Mouse (Mus musculus): ENCODE measurements at regions not wholly inside any gene's neighbourhood (a gene's known extent, or its start where the extent isn't known, plus 50 kb on each side); places are given as distances from the start of the nearest gene placed in this dataset.

GRCm38 (mm10) chr10:126505988-126506387, 395.2 kb downstream of the Atp23 start:
- Histone ChIP-seq H3K27me3 (ENCODE audit: control insufficient read depth, insufficient read depth, low read depth, low read length) (no peaks in the 10 kb centered on the region), H3K4me1 (ENCODE audit: control insufficient read depth, insufficient read depth, low read length) (no peaks in the 10 kb centered on the region), H3K9me3 (replicated peaks; ENCODE audit: control insufficient read depth, low read length, poor library complexity, severe bottlenecking) (no peaks in the 10 kb centered on the region), H3K27ac (ENCODE audit: low read length) (no peak overlapping the region), H3K36me3 (ENCODE audit: control insufficient read depth, insufficient read depth, low read length) (no peaks in the 10 kb centered on the region), H3K4me3 (ENCODE audit: low read depth, low read length) (no peak overlapping the region), H3K4me2 (ENCODE audit: low read length) (no peak overlapping the region), H3K9ac (ENCODE audit: low read depth, low read length) (no peak overlapping the region)
- 77% methylated on average over 5 of the region's 5 CpGs for WGBS
- ATAC-seq, result no peak

GRCm38 (mm10) chr10:126502013-126502688, 399.0 kb downstream of the Atp23 start:
- ATAC-seq, result no peak
- no peak overlapping the region for H3K27ac ChIP-seq (ENCODE audit: low read length)
- H3K4me3 ChIP-seq (ENCODE audit: low read depth, low read length), result no peak overlapping the region
- H3K4me1 ChIP-seq (ENCODE audit: control insufficient read depth, insufficient read depth, low read length), result no peaks in the 10 kb centered on the region
- H3K4me2 ChIP-seq (ENCODE audit: low read length), result no peak overlapping the region
- no peak overlapping the region for H3K9ac ChIP-seq (ENCODE audit: low read depth, low read length)
- 55% methylated on average over 5 of the region's 5 CpGs for WGBS
- H3K36me3 ChIP-seq (ENCODE audit: control insufficient read depth, insufficient read depth, low read length), result no peaks in the 10 kb centered on the region
- H3K9me3 ChIP-seq (replicated peaks; ENCODE audit: control insufficient read depth, low read length, poor library complexity, severe bottlenecking), result no peaks in the 10 kb centered on the region
- no peaks in the 10 kb centered on the region for H3K27me3 ChIP-seq (ENCODE audit: control insufficient read depth, insufficient read depth, low read depth, low read length)

- no peak for ATAC-seq
- H3K27me3 ChIP-seq (ENCODE audit: control insufficient read depth, insufficient read depth, low read depth, low read length), result no peaks in the 10 kb centered on the region
- no peak overlapping the region for H3K4me3 ChIP-seq (ENCODE audit: low read depth, low read length)
- no peak overlapping the region for H3K9ac ChIP-seq (ENCODE audit: low read depth, low read length)
- no peaks in the 10 kb centered on the region for H3K4me1 ChIP-seq (ENCODE audit: control insufficient read depth, insufficient read depth, low read length)
- H3K36me3 ChIP-seq (ENCODE audit: control insufficient read depth, insufficient read depth, low read length), result no peaks in the 10 kb centered on the region
- no peak overlapping the region for H3K4me2 ChIP-seq (ENCODE audit: low read length)
- no peak overlapping the region for H3K27ac ChIP-seq (ENCODE audit: low read length)
- 84% methylated on average over 6 of the region's 6 CpGs for WGBS
- no peaks in the 10 kb centered on the region for H3K9me3 ChIP-seq (replicated peaks; ENCODE audit: control insufficient read depth, low read length, poor library complexity, severe bottlenecking)
Observed at GRCm38 (mm10) chr10:126498726-126499125, 402.4 kb downstream of the Atp23 start.

GRCm38 (mm10) chr10:126493734-126494133, 407.4 kb downstream of the Atp23 start:
- Histone ChIP-seq H3K4me1 (ENCODE audit: control insufficient read depth, insufficient read depth, low read length) (no peaks in the 10 kb centered on the region), H3K9me3 (replicated peaks; ENCODE audit: control insufficient read depth, low read length, poor library complexity, severe bottlenecking) (no peaks in the 10 kb centered on the region), H3K27me3 (ENCODE audit: control insufficient read depth, insufficient read depth, low read depth, low read length) (no peaks in the 10 kb centered on the region), H3K27ac (ENCODE audit: low read length) (no peak overlapping the region), H3K4me3 (ENCODE audit: low read depth, low read length) (no peak overlapping the region), H3K9ac (ENCODE audit: low read depth, low read length) (no peak overlapping the region), H3K4me2 (ENCODE audit: low read length) (no peak overlapping the region), H3K36me3 (ENCODE audit: control insufficient read depth, insufficient read depth, low read length) (no peaks in the 10 kb centered on the region)
- no peak for ATAC-seq
- WGBS, result 82% methylated on average over 6 of the region's 6 CpGs

GRCm38 (mm10) chr10:126492211-126492610, 408.9 kb downstream of the Atp23 start:
- Histone ChIP-seq H3K4me2 (ENCODE audit: low read length) (no peak overlapping the region), H3K36me3 (ENCODE audit: control insufficient read depth, insufficient read depth, low read length) (no peaks in the 10 kb centered on the region), H3K9me3 (replicated peaks; ENCODE audit: control insufficient read depth, low read length, poor library complexity, severe bottlenecking) (no peaks in the 10 kb centered on the region), H3K9ac (ENCODE audit: low read depth, low read length) (no peak overlapping the region), H3K27me3 (ENCODE audit: control insufficient read depth, insufficient read depth, low read depth, low read length) (no peaks in the 10 kb centered on the region), H3K27ac (ENCODE audit: low read length) (no peak overlapping the region), H3K4me3 (ENCODE audit: low read depth, low read length) (no peak overlapping the region), H3K4me1 (ENCODE audit: control insufficient read depth, insufficient read depth, low read length) (no peaks in the 10 kb centered on the region)
- 85% methylated on average over 6 of the region's 6 CpGs for WGBS
- no peak for ATAC-seq

- ATAC-seq, result no peak
- Histone ChIP-seq H3K36me3 (ENCODE audit: control insufficient read depth, insufficient read depth, low read length) (no peaks in the 10 kb centered on the region), H3K4me3 (ENCODE audit: low read depth, low read length) (no peak overlapping the region), H3K27me3 (ENCODE audit: control insufficient read depth, insufficient read depth, low read depth, low read length) (no peaks in the 10 kb centered on the region), H3K4me2 (ENCODE audit: low read length) (no peak overlapping the region), H3K27ac (ENCODE audit: low read length) (no peak overlapping the region), H3K9ac (ENCODE audit: low read depth, low read length) (no peak overlapping the region), H3K4me1 (ENCODE audit: control insufficient read depth, insufficient read depth, low read length) (no peaks in the 10 kb centered on the region), H3K9me3 (replicated peaks; ENCODE audit: control insufficient read depth, low read length, poor library complexity, severe bottlenecking) (0 out of 2 replicates have a peak, but pooled peaks cover 3% of the 10 kb centered on the region)
- WGBS, result 83% methylated on average over 7 of the region's 7 CpGs
Observed at GRCm38 (mm10) chr10:126485129-126485528, 416.0 kb downstream of the Atp23 start.

GRCm38 (mm10) chr10:126483479-126483878, 417.7 kb downstream of the Atp23 start:
- Histone ChIP-seq H3K4me1 (ENCODE audit: control insufficient read depth, insufficient read depth, low read length) (no peaks in the 10 kb centered on the region), H3K4me3 (ENCODE audit: low read depth, low read length) (no peak overlapping the region), H3K27me3 (ENCODE audit: control insufficient read depth, insufficient read depth, low read depth, low read length) (no peaks in the 10 kb centered on the region), H3K9ac (ENCODE audit: low read depth, low read length) (no peak overlapping the region), H3K27ac (ENCODE audit: low read length) (no peak overlapping the region), H3K4me2 (ENCODE audit: low read length) (no peak overlapping the region), H3K9me3 (replicated peaks; ENCODE audit: control insufficient read depth, low read length, poor library complexity, severe bottlenecking) (0 out of 2 replicates have a peak, but pooled peaks cover 3% of the 10 kb centered on the region), H3K36me3 (ENCODE audit: control insufficient read depth, insufficient read depth, low read length) (no peaks in the 10 kb centered on the region)
- 95% methylated on average over 2 of the region's 2 CpGs for WGBS
- ATAC-seq, result no peak

GRCm38 (mm10) chr10:126480382-126480781, 420.8 kb downstream of the Atp23 start:
- H3K27ac ChIP-seq (ENCODE audit: low read length), result no peak overlapping the region
- no peak for ATAC-seq
- H3K36me3 ChIP-seq (ENCODE audit: control insufficient read depth, insufficient read depth, low read length), result no peaks in the 10 kb centered on the region
- H3K9ac ChIP-seq (ENCODE audit: low read depth, low read length), result no peak overlapping the region
- no peaks in the 10 kb centered on the region for H3K27me3 ChIP-seq (ENCODE audit: control insufficient read depth, insufficient read depth, low read depth, low read length)
- no peak overlapping the region for H3K4me2 ChIP-seq (ENCODE audit: low read length)
- no peak overlapping the region for H3K4me3 ChIP-seq (ENCODE audit: low read depth, low read length)
- H3K9me3 ChIP-seq (replicated peaks; ENCODE audit: control insufficient read depth, low read length, poor library complexity, severe bottlenecking), result 0 out of 2 replicates have a peak, but pooled peaks cover 3% of the 10 kb centered on the region
- no peaks in the 10 kb centered on the region for H3K4me1 ChIP-seq (ENCODE audit: control insufficient read depth, insufficient read depth, low read length)

GRCm38 (mm10) chr10:126479743-126480142, 421.4 kb downstream of the Atp23 start:
- no peak for ATAC-seq
- no peaks in the 10 kb centered on the region for H3K4me1 ChIP-seq (ENCODE audit: control insufficient read depth, insufficient read depth, low read length)
- 41% methylated on average over 2 of the region's 2 CpGs for WGBS
- H3K9ac ChIP-seq (ENCODE audit: low read depth, low read length), result no peak overlapping the region
- H3K4me3 ChIP-seq (ENCODE audit: low read depth, low read length), result no peak overlapping the region
- no peaks in the 10 kb centered on the region for H3K36me3 ChIP-seq (ENCODE audit: control insufficient read depth, insufficient read depth, low read length)
- no peaks in the 10 kb centered on the region for H3K27me3 ChIP-seq (ENCODE audit: control insufficient read depth, insufficient read depth, low read depth, low read length)
- H3K9me3 ChIP-seq (replicated peaks; ENCODE audit: control insufficient read depth, low read length, poor library complexity, severe bottlenecking), result 0 out of 2 replicates have a peak, but pooled peaks cover 3% of the 10 kb centered on the region
- H3K4me2 ChIP-seq (ENCODE audit: low read length), result no peak overlapping the region
- H3K27ac ChIP-seq (ENCODE audit: low read length), result no peak overlapping the region
